Mouse (Mus musculus) MEL (cell line): ENCODE results near the gene Atr. TPM values are rescaled to one million over a fixed set of nuclear protein-coding genes. Genes with fewer than 3 reads are reported as not detected.

Experiments used
- DNase-seq: peaks from one replicate; pipeline ENCODE4 v3.0.0; 2011; ENCODE audit warnings: low read depth, low spot score
- H3K27ac ChIP-seq: 2 replicates; pipeline ENCODE4 v1.5.1; 2012; ENCODE audit warnings: low read depth, mild to moderate bottlenecking, control low read depth, low read length, moderate library complexity; ENCODE audit not compliant: control insufficient read depth
- H3K27me3 ChIP-seq, 2 experiments: fragments of 150-350 bp in 1 of 2; sonication (generic) in 1 of 2; 2 replicates each; pipeline ENCODE4 v1.6.1; 2012; ENCODE audit warnings: low read length in 2 of 2, mild to moderate bottlenecking in 2 of 2, improper control_type of control experiment in 1 of 2, moderate library complexity in 1 of 2; ENCODE audit not compliant: insufficient read depth in 2 of 2, control insufficient read depth in 1 of 2
- H3K36me3 ChIP-seq, 2 experiments: 2 replicates each; pipeline ENCODE4 v1.6.1; 2012 to 2014; ENCODE audit warnings: low read length in 2 of 2, improper control_type of control experiment in 1 of 2, inconsistent platforms in 1 of 2, mild to moderate bottlenecking in 1 of 2; ENCODE audit not compliant: insufficient read depth in 2 of 2, control insufficient read depth in 1 of 2
- H3K4me1 ChIP-seq, 2 experiments: fragments of 150-350 bp in 1 of 2; sonication (generic) in 1 of 2; 2 replicates each; pipeline ENCODE4 v1.6.1; 2012; ENCODE audit warnings: low read length in 2 of 2, improper control_type of control experiment in 1 of 2, mild to moderate bottlenecking in 1 of 2; ENCODE audit not compliant: insufficient read depth in 2 of 2, control insufficient read depth in 1 of 2
- H3K4me3 ChIP-seq, 2 experiments: fragments of 150-350 bp in 1 of 2; sonication (generic) in 1 of 2; 2 replicates each; pipeline ENCODE4 v1.5.1; 2012; ENCODE audit warnings: low read depth in 2 of 2, low read length in 2 of 2, mild to moderate bottlenecking in 2 of 2, moderate library complexity in 2 of 2, control low read depth in 1 of 2, improper control_type of control experiment in 1 of 2; ENCODE audit not compliant: control insufficient read depth in 1 of 2, insufficient read depth in 1 of 2
- H3K79me2 ChIP-seq: 2 replicates; pipeline ENCODE4 v1.6.1; 2012; ENCODE audit warnings: mild to moderate bottlenecking, low read length, moderate library complexity; ENCODE audit not compliant: control insufficient read depth, poor library complexity, insufficient read depth
- H3K9ac ChIP-seq: 2 replicates; pipeline ENCODE4 v1.6.1; 2012; ENCODE audit warnings: low read depth, mild to moderate bottlenecking, control low read depth, low read length, moderate library complexity; ENCODE audit not compliant: control insufficient read depth, poor library complexity, severe bottlenecking
- H3K9me3 ChIP-seq: fragments of 150-350 bp; sonication (generic); replicated peaks from 2 replicates; pipeline ENCODE4 v1.6.1; 2012; ENCODE audit warnings: mild to moderate bottlenecking, low read length, improper control_type of control experiment, moderate library complexity; ENCODE audit not compliant: insufficient read depth
- CHD2 ChIP-seq: IDR thresholded peaks from 2 replicates; pipeline ENCODE4 v1.6.1; 2011; ENCODE audit warnings: low read length, improper control_type of control experiment
- CTCF ChIP-seq, 3 experiments: IDR thresholded peaks in 2 of 3; conservative IDR thresholded peaks in 1 of 3; 2 replicates each; pipeline ENCODE4 v1.5.1; 2011 to 2012; ENCODE audit warnings: low read length in 3 of 3, low read depth in 2 of 3, mild to moderate bottlenecking in 2 of 3, improper control_type of control experiment in 1 of 3, inconsistent platforms in 1 of 3, mixed read lengths in 1 of 3, moderate library complexity in 1 of 3; ENCODE audit not compliant: control insufficient read depth in 1 of 3, insufficient read depth in 1 of 3, poor library complexity in 1 of 3, severe bottlenecking in 1 of 3
- GABPA ChIP-seq: IDR thresholded peaks from 2 replicates; pipeline ENCODE4 v1.6.1; 2012; ENCODE audit warnings: low read depth, mild to moderate bottlenecking, inconsistent platforms, low read length, improper control_type of control experiment, moderate library complexity
- JUND ChIP-seq: IDR thresholded peaks from 2 replicates; pipeline ENCODE4 v1.6.1; 2011; ENCODE audit warnings: low read depth, mild to moderate bottlenecking, improper control_type of control experiment, low read length
- MYC ChIP-seq: IDR thresholded peaks from 2 replicates; pipeline ENCODE4 v1.6.1; 2011; ENCODE audit warnings: low read depth, mild to moderate bottlenecking, low read length, improper control_type of control experiment, moderate library complexity
- RAD21 ChIP-seq: IDR thresholded peaks from 2 replicates; pipeline ENCODE4 v1.6.1; 2011; ENCODE audit warnings: mild to moderate bottlenecking, low read depth, low read length, improper control_type of control experiment
- SMC3 ChIP-seq: IDR thresholded peaks from 2 replicates; pipeline ENCODE4 v1.6.1; 2011; ENCODE audit warnings: low read depth, low read length, improper control_type of control experiment
- USF1 ChIP-seq: IDR thresholded peaks from 2 replicates; pipeline ENCODE4 v1.6.1; 2014; ENCODE audit warnings: low read depth, mild to moderate bottlenecking, inconsistent platforms, low read length, improper control_type of control experiment, moderate library complexity
- ZC3H11A ChIP-seq: IDR thresholded peaks from 2 replicates; pipeline ENCODE4 v1.6.1; 2012; ENCODE audit warnings: low read depth, mild to moderate bottlenecking, inconsistent platforms, low read length, improper control_type of control experiment
- polyA plus RNA-seq, 2 experiments: library from polyadenylated mRNA; stranded (reverse) in 1 of 2; unstranded in 1 of 2; fragments of >175 nt in 1 of 2; fragments of >200 nt in 1 of 2; gene quantifications; 2 replicates each; pipeline versions ENCODE4 v1.2.1 to v1.2.4; 2012; ENCODE audit warnings: low replicate concordance in 2 of 2, low read depth in 1 of 2; ENCODE audit not compliant: insufficient read length in 2 of 2, insufficient read depth in 1 of 2, missing spikeins in 1 of 2
- total RNA-seq: library from RNA; depleted of rRNA; stranded (reverse); fragments of 300-350 nt; gene quantifications from 2 replicates; pipeline ENCODE4 v1.2.3, GENCODE M21; 2012; rRNA removed

Atr gene
- total and polyA plus RNA-seq, 3 experiments = 12.2 to 19.6 TPM; not detected in 1

DNA sequence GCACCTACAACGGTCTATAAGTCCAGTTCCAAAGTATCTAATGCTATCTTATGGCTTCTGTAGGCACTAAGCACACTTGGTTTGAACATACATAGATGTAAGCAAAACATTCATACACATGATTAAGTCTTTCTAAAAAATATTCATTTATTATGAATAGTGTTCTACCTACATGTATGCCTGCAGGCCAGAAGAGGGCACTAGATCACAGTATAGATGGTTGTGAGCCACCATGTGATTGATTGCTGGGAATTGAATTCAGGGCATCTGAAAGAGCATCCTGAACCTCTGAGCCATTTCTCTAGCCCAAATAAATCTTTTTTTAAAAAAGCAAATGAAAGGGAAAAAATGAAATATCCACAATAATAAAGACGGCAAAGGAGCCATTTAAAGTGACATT lies 134.9 kb downstream of the Atr start:
- Histone ChIP-seq H3K9me3 (no peaks in the 10 kb centered on the region), H3K4me3 (no peak overlapping the region), H3K79me2 (no peaks in the 10 kb centered on the region), H3K4me1 (no peaks in the 10 kb centered on the region), H3K36me3 (peaks cover 0 to 14% of the 10 kb centered on the region in 2 experiments; a peak in 2 of 4 replicates), H3K27ac (no peak overlapping the region), H3K27me3 (no peaks in the 10 kb centered on the region), H3K9ac (no peak overlapping the region)
- peak; percentile 58 for DNase-seq
- no peak for TF ChIP-seq JUND
- peak; percentile 66 for TF ChIP-seq ZC3H11A
- TF ChIP-seq CTCF (IDR thresholded peaks at IDR 0.05 in 2 of 3, conservative IDR thresholded peaks at IDR 0.05 in 1 of 3; ENCODE audit: control insufficient read depth in 1 of 3, insufficient read depth in 1 of 3, low read depth in 2 of 3, low read length in 3 of 3, poor library complexity in 1 of 3, severe bottlenecking in 1 of 3) = peak; percentile 40 to 69 (median 49)
- TF ChIP-seq SMC3 = peak; percentile 64
- no peak for TF ChIP-seq CHD2
- no peak for TF ChIP-seq GABPA
- peak; percentile 58; the same call in 1 of the 2 replicates for TF ChIP-seq USF1
- peak; percentile 69 for TF ChIP-seq RAD21
- TF ChIP-seq MYC = peak; percentile 80; the same call in 1 of the 2 replicates

Other genes with a start within 250 kb of the Atr start
- not detected in 2 replicates for gene Pcolce2, start 220.0 kb upstream of the Atr start, total RNA-seq
- not detected for gene Pcolce2, start 220.0 kb upstream of the Atr start, polyA plus RNA-seq
- gene Trpc1, start 107.2 kb upstream of the Atr start, total RNA-seq = 0.10 and 0.15 TPM in 2 replicates
- gene Trpc1, start 107.2 kb upstream of the Atr start, polyA plus RNA-seq = under 1 TPM in 1 of 2 experiments, not detected in 1; 0.50 TPM
- not detected in 2 replicates for gene Pls1, start 12.3 kb upstream of the Atr start, total RNA-seq
- gene Pls1, start 12.3 kb upstream of the Atr start, polyA plus RNA-seq = under 1 TPM in 1 of 2 experiments, not detected in 1; 0.04 TPM
- gene Xrn1, start 97.2 kb downstream of the Atr start, total RNA-seq = 7.0 and 7.6 TPM in 2 replicates
- 1 to 10 TPM in 1 of 2 experiments, not detected in 1; 8.3 TPM for gene Xrn1, start 97.2 kb downstream of the Atr start, polyA plus RNA-seq